ENCODE assay signal across 7 mouse cellular contexts in genomic region chr10:17947960-17948730, GRCm38 (mm10). TPM values are rescaled to one million over a fixed set of nuclear protein-coding genes. Genes with fewer than 3 reads are reported as not detected.
DNase-seq lines count a peak whose midpoint lies in the region; ATAC-seq and TF ChIP-seq lines count a peak whose summit lies in the region.

Gene Heca, minus strand, starts transcription at chr10:17948067.

- intact Hi-C loops in left cerebral cortex, postnatal 4 days (cut with DNase I): no loop called here

- H3K4me3 ChIP-seq in intestine, postnatal 0 days (ENCODE audit: low read depth, low read length): peak within 1 kb of the TSS; percentile 87
- H3K4me3 ChIP-seq in midbrain, embryonic 12.5 days: peak within 1 kb of the TSS; percentile 92
- H3K4me3 ChIP-seq in small intestine, adult 2 months (ENCODE audit: low read depth, low read length): peak within 1 kb of the TSS; percentile 100

- peak; percentile 24; the same call in 1 of the 2 replicates for TF ChIP-seq POLR2A in small intestine, adult 2 months (IDR thresholded peaks at IDR 0.05; ENCODE audit: low read depth, low read length)

- H3K4me2 ChIP-seq in intestine, postnatal 0 days (replicated peaks; ENCODE audit: low read depth): peak within 1 kb of the TSS; percentile 80
- peak within 1 kb of the TSS; percentile 68 for H3K4me2 ChIP-seq in midbrain, embryonic 12.5 days (replicated peaks)

- DNase-seq in adrenal gland, adult 8-10 months: peak; percentile 78
- peak; percentile 91 for DNase-seq in embryo, embryonic 9.5 days (ENCODE audit: extremely low spot score)
- DNase-seq in gonadal fat pad, adult 2 months (ENCODE audit: low read depth): no peak
- peak; percentile 96 for DNase-seq in left cerebral cortex, postnatal 4 days

- H3K27ac ChIP-seq in intestine, postnatal 0 days (ENCODE audit: low read depth, low read length): peak within 1 kb of the TSS; percentile 94
- H3K27ac ChIP-seq in midbrain, embryonic 12.5 days (replicated peaks): peak within 1 kb of the TSS; percentile 79
- H3K27ac ChIP-seq in small intestine, adult 2 months (ENCODE audit: insufficient read depth, low read depth, low read length): peak within 1 kb of the TSS; percentile 57

- no peaks in the 10 kb centered on the region; the same call in 1 of the 2 replicates for H3K4me1 ChIP-seq in intestine, postnatal 0 days (replicated peaks; ENCODE audit: control insufficient read depth, insufficient read depth, low read length)
- peaks cover 8% of the 10 kb centered on the region for H3K4me1 ChIP-seq in midbrain, embryonic 12.5 days
- peaks cover 2% of the 10 kb centered on the region; the same call in 1 of the 2 replicates for H3K4me1 ChIP-seq in small intestine, adult 2 months (ENCODE audit: control insufficient read depth, insufficient read depth, insufficient read length, low read length)

- H3K36me3 ChIP-seq in intestine, postnatal 0 days (ENCODE audit: control insufficient read depth, insufficient read depth): no peaks in the 10 kb centered on the region
- H3K36me3 ChIP-seq in midbrain, embryonic 12.5 days: no peaks in the 10 kb centered on the region
- H3K36me3 ChIP-seq in small intestine, adult 2 months (ENCODE audit: control insufficient read depth, insufficient read depth, low read length): no peaks in the 10 kb centered on the region

- TF ChIP-seq CTCF in intestine, postnatal 0 days (IDR thresholded peaks at IDR 0.05; ENCODE audit: low read depth): no peak
- TF ChIP-seq CTCF in small intestine, adult 2 months (IDR thresholded peaks at IDR 0.05; ENCODE audit: extremely low read depth, insufficient read length, insufficient replicate concordance, low read depth, low read length): no peak

- H3K9ac ChIP-seq in intestine, postnatal 0 days (ENCODE audit: low read depth, low read length): peak within 1 kb of the TSS; percentile 94
- peak within 1 kb of the TSS; percentile 88 for H3K9ac ChIP-seq in midbrain, embryonic 12.5 days (replicated peaks)

- WGBS in intestine, postnatal 0 days: 4% methylated on average over 50 of the region's 50 CpGs
- 14% methylated on average over 37 of the region's 50 CpGs for WGBS in midbrain, embryonic 12.5 days
- 2% methylated on average over 50 of the region's 50 CpGs for WGBS in small intestine, adult 2 months

- no peaks in the 10 kb centered on the region for H3K27me3 ChIP-seq in intestine, postnatal 0 days (replicated peaks; ENCODE audit: control insufficient read depth, insufficient read depth, low read length)
- H3K27me3 ChIP-seq in midbrain, embryonic 12.5 days: no peaks in the 10 kb centered on the region
- no peaks in the 10 kb centered on the region for H3K27me3 ChIP-seq in small intestine, adult 2 months (ENCODE audit: control insufficient read depth, insufficient read depth, low read length)

- H3K9me3 ChIP-seq in intestine, postnatal 0 days (ENCODE audit: control insufficient read depth): no peaks in the 10 kb centered on the region
- H3K9me3 ChIP-seq in midbrain, embryonic 12.5 days: no peaks in the 10 kb centered on the region

- ATAC-seq in intestine, postnatal 0 days: peak; percentile 97
- ATAC-seq in midbrain, embryonic 12.5 days (ENCODE audit: low FRiP score, low read depth): peak; percentile 95

RNA-seq across cellular contexts. Expression of gene Heca, which starts in this region (rescaled TPM):
- total RNA-seq in adrenal gland, adult 8-10 months (2022): 10 to 100 TPM; 22.5 to 42.2 (median 30.2) TPM
- 11.9 and 13.2 TPM in 2 replicates for polyA plus RNA-seq in gonadal fat pad, adult 2 months (2012; rRNA removed)
- 5.0 and 5.5 TPM in 2 replicates for polyA plus RNA-seq in intestine, postnatal 0 days (2015; fragmentation: Nextera tagmentation; extraction: Ambion mirVana)
- 10 to 100 TPM; 37.3 to 40.9 TPM for total RNA-seq in left cerebral cortex, postnatal 4 days (2021)
- polyA plus RNA-seq in midbrain, embryonic 12.5 days (2016; fragmentation: Nextera tagmentation; extraction: Ambion mirVana): 4.1 and 4.4 TPM in 2 replicates
- polyA plus RNA-seq in small intestine, adult 2 months (2012; rRNA removed): 2.0 and 13.0 TPM in 2 replicates
